Mouse (Mus musculus): Measurements from ENCODE around the gene Aldh5a1. TPM values are rescaled to one million over a fixed set of nuclear protein-coding genes. Genes with fewer than 3 reads are reported as not detected.

Aldh5a1 gene
- polyA plus RNA-seq, 1 experiment, result 0.83 TPM

DNA sequence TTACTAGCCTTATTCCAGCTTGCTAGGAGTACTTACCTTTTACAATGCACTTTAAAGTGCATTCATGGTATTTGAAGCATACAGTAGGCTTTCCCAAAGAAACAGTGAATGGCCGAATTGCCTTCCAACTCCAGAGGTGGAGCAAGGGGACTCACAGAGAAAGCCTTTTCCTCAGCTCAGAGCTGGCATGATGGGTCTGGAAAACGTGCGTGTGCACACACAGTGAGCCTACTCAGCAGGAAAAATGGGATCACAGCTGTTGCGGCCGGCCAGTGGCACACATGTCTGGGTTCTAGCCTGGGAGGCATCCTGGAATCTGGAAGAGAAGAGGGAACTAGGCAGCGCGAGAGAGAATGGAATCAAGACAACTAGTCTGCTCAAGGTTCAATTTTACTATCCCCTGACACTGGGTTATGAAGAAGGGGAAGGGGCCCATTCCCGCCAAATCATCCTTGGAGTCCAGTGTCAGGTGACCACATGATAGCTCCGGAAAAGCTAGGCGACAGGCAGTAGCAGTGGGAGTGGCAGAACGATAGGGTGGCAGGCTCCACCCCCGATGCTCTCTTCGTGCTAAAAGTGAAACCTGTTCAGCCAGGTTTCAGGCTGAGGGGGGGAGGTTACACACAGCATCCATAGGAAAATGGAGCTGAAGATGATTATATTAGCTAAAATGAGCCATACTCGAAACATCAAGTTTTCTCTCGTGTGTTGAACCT is 27.8 kb upstream of the Aldh5a1 start:
- Histone ChIP-seq H3K4me3 (ENCODE audit: control insufficient read depth, low read depth, low read length) (no peak overlapping the region), H3K36me3 (ENCODE audit: control insufficient read depth, insufficient read depth, low read length) (no peaks in the 10 kb centered on the region), H3K27me3 (ENCODE audit: control insufficient read depth, insufficient read depth, low read length) (no peaks in the 10 kb centered on the region), H3K4me1 (ENCODE audit: control insufficient read depth, insufficient read depth, low read length) (no peaks in the 10 kb centered on the region), H3K27ac (ENCODE audit: control insufficient read depth, insufficient read depth, low read depth, low read length) (no peak overlapping the region)
- no peak for TF ChIP-seq CTCF (IDR thresholded peaks at IDR 0.05; ENCODE audit: control insufficient read depth, insufficient read depth, insufficient replicate concordance, low read depth, low read length)
- TF ChIP-seq POLR2A (IDR thresholded peaks at IDR 0.05; ENCODE audit: control insufficient read depth, low read depth, low read length), result no peak

DNA sequence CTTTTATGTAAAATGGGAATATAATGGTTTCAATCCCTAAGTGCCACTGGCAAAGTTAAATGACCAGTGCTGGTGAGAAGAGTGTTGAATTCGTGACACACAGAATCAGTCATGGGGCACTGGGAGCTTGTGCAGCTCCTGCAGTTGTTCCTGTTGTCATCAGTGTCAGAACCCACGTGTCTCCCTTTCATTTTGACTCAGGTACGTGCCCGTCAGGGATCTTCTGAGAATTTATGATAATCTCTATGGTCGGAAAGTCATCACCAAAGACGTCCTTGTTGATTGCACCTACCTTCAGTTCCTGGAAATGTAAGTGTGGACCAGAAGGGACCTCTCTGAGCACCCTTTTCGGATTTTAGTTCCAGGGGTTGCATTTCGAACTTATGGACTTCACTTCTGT is 24.7 kb upstream of the Aldh5a1 start:
- TF ChIP-seq CTCF (IDR thresholded peaks at IDR 0.05; ENCODE audit: control insufficient read depth, insufficient read depth, insufficient replicate concordance, low read depth, low read length) (no peak), POLR2A (IDR thresholded peaks at IDR 0.05; ENCODE audit: control insufficient read depth, low read depth, low read length) (no peak)
- Histone ChIP-seq H3K4me3 (ENCODE audit: control insufficient read depth, low read depth, low read length) (no peak overlapping the region), H3K27me3 (ENCODE audit: control insufficient read depth, insufficient read depth, low read length) (no peaks in the 10 kb centered on the region), H3K36me3 (ENCODE audit: control insufficient read depth, insufficient read depth, low read length) (no peaks in the 10 kb centered on the region), H3K4me1 (ENCODE audit: control insufficient read depth, insufficient read depth, low read length) (no peaks in the 10 kb centered on the region), H3K27ac (ENCODE audit: control insufficient read depth, insufficient read depth, low read depth, low read length) (no peak overlapping the region)

DNA sequence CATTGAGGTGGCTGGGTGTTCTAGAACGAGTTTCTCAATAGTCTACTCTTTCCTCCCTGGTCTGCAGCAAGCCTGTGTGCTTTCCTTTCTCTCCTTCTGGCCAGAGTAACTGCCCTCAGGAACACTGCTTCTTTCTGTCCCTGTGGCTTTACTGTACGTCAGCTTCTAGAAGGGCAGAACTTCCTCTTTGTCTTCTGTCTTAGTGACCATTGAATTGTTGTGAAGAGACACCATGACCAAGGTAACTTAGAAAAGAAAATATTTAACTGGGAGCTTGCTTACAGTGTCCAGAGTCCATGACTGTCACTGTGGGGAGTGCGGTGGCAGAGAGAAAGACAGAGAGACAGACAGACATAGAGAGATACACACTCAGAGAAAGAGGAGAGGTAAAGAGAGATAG is 22.6 kb upstream of the Aldh5a1 start:
- H3K27ac ChIP-seq (ENCODE audit: control insufficient read depth, insufficient read depth, low read depth, low read length), result no peak overlapping the region
- H3K4me1 ChIP-seq (ENCODE audit: control insufficient read depth, insufficient read depth, low read length), result no peaks in the 10 kb centered on the region
- no peak overlapping the region for H3K4me3 ChIP-seq (ENCODE audit: control insufficient read depth, low read depth, low read length)
- no peak for TF ChIP-seq CTCF (IDR thresholded peaks at IDR 0.05; ENCODE audit: control insufficient read depth, insufficient read depth, insufficient replicate concordance, low read depth, low read length)
- no peak for TF ChIP-seq POLR2A (IDR thresholded peaks at IDR 0.05; ENCODE audit: control insufficient read depth, low read depth, low read length)
- no peaks in the 10 kb centered on the region for H3K36me3 ChIP-seq (ENCODE audit: control insufficient read depth, insufficient read depth, low read length)
- no peaks in the 10 kb centered on the region for H3K27me3 ChIP-seq (ENCODE audit: control insufficient read depth, insufficient read depth, low read length)

DNA sequence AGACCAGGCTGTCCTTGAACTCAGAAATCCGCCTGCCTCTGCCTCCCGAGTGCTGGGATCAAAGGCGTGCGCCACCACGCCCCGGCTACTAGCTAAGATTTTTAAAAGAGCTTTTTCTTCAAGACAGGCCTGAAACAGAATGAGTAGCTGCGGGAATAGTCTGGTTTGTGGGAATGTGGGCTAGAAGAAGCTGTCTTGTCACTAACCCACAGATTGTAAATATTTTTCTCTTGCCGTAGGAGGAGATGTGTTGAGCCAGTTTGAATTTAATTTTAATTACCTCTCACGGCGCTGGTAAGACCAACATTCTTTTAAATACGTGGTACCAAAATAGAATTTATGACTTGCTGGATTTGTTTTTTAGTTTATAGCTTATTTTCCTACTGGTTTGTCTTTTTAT is 21.2 kb upstream of the Aldh5a1 start:
- Histone ChIP-seq H3K4me1 (ENCODE audit: control insufficient read depth, insufficient read depth, low read length) (no peaks in the 10 kb centered on the region), H3K4me3 (ENCODE audit: control insufficient read depth, low read depth, low read length) (no peak overlapping the region), H3K27me3 (ENCODE audit: control insufficient read depth, insufficient read depth, low read length) (no peaks in the 10 kb centered on the region), H3K36me3 (ENCODE audit: control insufficient read depth, insufficient read depth, low read length) (no peaks in the 10 kb centered on the region), H3K27ac (ENCODE audit: control insufficient read depth, insufficient read depth, low read depth, low read length) (no peak overlapping the region)
- no peak for TF ChIP-seq POLR2A (IDR thresholded peaks at IDR 0.05; ENCODE audit: control insufficient read depth, low read depth, low read length)

DNA sequence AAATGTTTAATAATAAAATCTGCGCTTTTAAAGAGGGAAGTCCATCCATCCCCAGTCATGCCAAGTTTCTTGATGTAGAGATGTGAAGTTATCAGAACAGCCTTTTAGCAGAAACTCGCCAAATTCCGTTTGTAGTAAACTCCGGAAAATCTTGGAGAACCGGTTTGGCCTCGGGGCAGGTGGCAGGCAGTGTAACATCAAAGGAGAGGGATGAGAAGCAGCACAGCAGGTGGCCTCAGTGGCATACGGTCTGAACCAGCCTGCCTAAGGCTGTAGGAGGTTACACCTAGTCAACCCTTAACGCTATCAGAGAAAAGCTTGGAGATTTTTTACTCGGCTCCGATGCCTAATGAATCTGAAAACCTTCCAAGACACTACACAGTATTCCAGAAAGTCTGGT is 18.0 kb upstream of the Aldh5a1 start:
- Histone ChIP-seq H3K4me1 (ENCODE audit: control insufficient read depth, insufficient read depth, low read length) (no peaks in the 10 kb centered on the region), H3K4me3 (ENCODE audit: control insufficient read depth, low read depth, low read length) (no peak overlapping the region), H3K27me3 (ENCODE audit: control insufficient read depth, insufficient read depth, low read length) (no peaks in the 10 kb centered on the region), H3K27ac (ENCODE audit: control insufficient read depth, insufficient read depth, low read depth, low read length) (no peak overlapping the region), H3K36me3 (ENCODE audit: control insufficient read depth, insufficient read depth, low read length) (no peaks in the 10 kb centered on the region)
- TF ChIP-seq POLR2A (IDR thresholded peaks at IDR 0.05; ENCODE audit: control insufficient read depth, low read depth, low read length), result no peak
- no peak for TF ChIP-seq CTCF (IDR thresholded peaks at IDR 0.05; ENCODE audit: control insufficient read depth, insufficient read depth, insufficient replicate concordance, low read depth, low read length)

DNA sequence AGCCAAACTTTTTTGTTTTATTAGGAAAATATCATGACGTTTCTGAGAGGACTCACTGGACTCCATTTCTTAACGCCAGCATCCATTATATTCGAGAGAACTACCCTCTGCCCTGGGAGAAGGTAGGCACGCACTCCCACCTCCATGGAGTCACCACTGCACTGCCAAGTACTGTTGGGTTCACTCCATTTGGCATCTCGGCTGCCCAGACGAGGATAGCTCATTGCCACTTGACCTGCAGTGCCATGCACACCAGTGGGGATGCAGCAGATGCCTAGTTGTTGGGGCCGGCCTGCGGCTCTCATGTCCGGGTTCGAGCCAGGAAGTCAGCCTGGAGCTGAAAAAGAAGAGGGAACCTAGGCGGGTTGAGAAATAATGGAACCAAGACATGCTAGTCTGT is 17.6 kb upstream of the Aldh5a1 start:
- H3K27ac ChIP-seq (ENCODE audit: control insufficient read depth, insufficient read depth, low read depth, low read length), result no peak overlapping the region
- H3K4me1 ChIP-seq (ENCODE audit: control insufficient read depth, insufficient read depth, low read length), result no peaks in the 10 kb centered on the region
- no peak overlapping the region for H3K4me3 ChIP-seq (ENCODE audit: control insufficient read depth, low read depth, low read length)
- H3K36me3 ChIP-seq (ENCODE audit: control insufficient read depth, insufficient read depth, low read length), result no peaks in the 10 kb centered on the region
- no peak for TF ChIP-seq CTCF (IDR thresholded peaks at IDR 0.05; ENCODE audit: control insufficient read depth, insufficient read depth, insufficient replicate concordance, low read depth, low read length)
- no peak for TF ChIP-seq POLR2A (IDR thresholded peaks at IDR 0.05; ENCODE audit: control insufficient read depth, low read depth, low read length)
- H3K27me3 ChIP-seq (ENCODE audit: control insufficient read depth, insufficient read depth, low read length), result no peaks in the 10 kb centered on the region

DNA sequence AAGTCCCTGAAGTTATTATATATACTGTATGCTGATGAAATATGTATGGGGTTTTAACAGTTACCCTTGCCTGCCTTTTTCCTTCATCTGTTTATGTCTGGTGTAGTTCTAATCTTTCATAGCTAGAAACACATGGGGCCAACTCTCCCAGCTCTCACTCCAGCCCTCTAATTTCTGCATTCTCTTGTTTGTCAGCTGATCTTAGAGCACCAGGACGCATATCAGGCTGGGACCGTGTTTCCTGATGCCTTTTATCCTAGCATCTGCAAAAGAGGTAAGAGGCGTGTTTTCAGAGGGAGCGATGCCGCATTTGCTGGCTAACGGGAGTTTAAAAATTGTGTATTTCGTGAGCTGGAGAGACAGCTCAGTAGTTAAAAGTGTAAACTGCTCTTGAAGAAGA is 15.2 kb upstream of the Aldh5a1 start:
- Histone ChIP-seq H3K36me3 (ENCODE audit: control insufficient read depth, insufficient read depth, low read length) (no peaks in the 10 kb centered on the region), H3K4me3 (ENCODE audit: control insufficient read depth, low read depth, low read length) (no peak overlapping the region), H3K27ac (ENCODE audit: control insufficient read depth, insufficient read depth, low read depth, low read length) (no peak overlapping the region), H3K4me1 (ENCODE audit: control insufficient read depth, insufficient read depth, low read length) (no peaks in the 10 kb centered on the region), H3K27me3 (ENCODE audit: control insufficient read depth, insufficient read depth, low read length) (no peaks in the 10 kb centered on the region)
- TF ChIP-seq CTCF (IDR thresholded peaks at IDR 0.05; ENCODE audit: control insufficient read depth, insufficient read depth, insufficient replicate concordance, low read depth, low read length) (no peak), POLR2A (IDR thresholded peaks at IDR 0.05; ENCODE audit: control insufficient read depth, low read depth, low read length) (no peak)

DNA sequence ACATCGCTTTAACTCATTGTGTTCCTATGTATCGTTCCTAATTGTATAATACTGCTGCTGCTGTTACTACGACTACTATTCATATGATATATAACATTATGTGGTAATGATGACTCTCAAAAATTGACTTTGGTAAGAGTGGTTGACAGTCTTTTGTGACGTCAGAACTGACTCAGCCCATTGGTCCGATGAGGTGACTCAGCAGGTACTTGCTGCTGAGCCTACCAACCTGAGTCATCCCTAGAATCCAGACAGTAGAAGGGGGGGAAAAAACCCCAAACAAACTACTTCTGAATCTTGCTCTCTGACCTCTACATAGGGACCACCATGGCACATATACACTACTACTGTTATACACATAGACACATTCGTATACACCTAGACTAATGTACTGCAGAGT is 11.4 kb upstream of the Aldh5a1 start:
- H3K27ac ChIP-seq (ENCODE audit: control insufficient read depth, insufficient read depth, low read depth, low read length), result no peak overlapping the region
- no peaks in the 10 kb centered on the region for H3K4me1 ChIP-seq (ENCODE audit: control insufficient read depth, insufficient read depth, low read length)
- H3K4me3 ChIP-seq (ENCODE audit: control insufficient read depth, low read depth, low read length), result no peak overlapping the region
- TF ChIP-seq POLR2A (IDR thresholded peaks at IDR 0.05; ENCODE audit: control insufficient read depth, low read depth, low read length) (no peak), CTCF (IDR thresholded peaks at IDR 0.05; ENCODE audit: control insufficient read depth, insufficient read depth, insufficient replicate concordance, low read depth, low read length) (no peak)
- no peaks in the 10 kb centered on the region for H3K36me3 ChIP-seq (ENCODE audit: control insufficient read depth, insufficient read depth, low read length)
- no peaks in the 10 kb centered on the region for H3K27me3 ChIP-seq (ENCODE audit: control insufficient read depth, insufficient read depth, low read length)

Data from testis, adult 2 months (tissue).